Mouse (Mus musculus): ENCODE measurements around the gene Slc1a7.

Slc1a7 gene

GRCm38 (mm10) chr4:107967966-107968682 is at the start of gene Slc1a7:
Gene Slc1a7, plus strand, starts transcription at chr4:107968332.
- no peak for DNase-seq (ENCODE audit: low spot score)

- no peak for DNase-seq (ENCODE audit: low spot score)
Observed at GRCm38 (mm10) chr4:107920336-107920735, 47.8 kb upstream of the Slc1a7 start.

- DNase-seq (ENCODE audit: low spot score), result no peak
Observed at GRCm38 (mm10) chr4:107921152-107921695, 46.9 kb upstream of the Slc1a7 start.

DNA sequence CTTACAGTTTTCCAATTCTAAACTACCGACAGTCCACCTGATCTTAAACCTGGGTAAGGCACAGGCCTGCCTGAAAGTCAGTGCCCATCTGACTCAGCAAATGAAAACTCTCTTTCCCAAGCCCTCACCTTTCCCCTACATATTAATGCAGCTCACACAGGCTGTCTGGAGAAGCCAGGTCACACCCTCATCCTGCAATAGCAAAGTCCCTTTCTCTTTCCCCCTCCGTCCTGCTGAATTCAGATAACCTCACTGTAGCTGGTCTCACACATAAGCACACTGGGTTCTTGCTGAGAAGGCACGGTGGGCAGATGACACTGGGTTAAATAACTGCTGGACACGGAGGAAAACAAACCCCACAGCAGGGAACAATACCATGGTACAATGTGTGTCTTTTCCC is 46.2 kb upstream of the Slc1a7 start:
- DNase-seq (ENCODE audit: low spot score), result no peak

GRCm38 (mm10) chr4:107923145-107923802 is 44.9 kb upstream of the Slc1a7 start, which contains the start of gene Cpt2:
Gene Cpt2, minus strand, starts transcription at chr4:107923610.
- peak; percentile 75 for DNase-seq (ENCODE audit: low spot score)

- no peak for DNase-seq (ENCODE audit: low spot score)
Observed at GRCm38 (mm10) chr4:107923803-107924194, 44.3 kb upstream of the Slc1a7 start.

GRCm38 (mm10) chr4:107928269-107928668 is 39.9 kb upstream of the Slc1a7 start:
- DNase-seq (ENCODE audit: low spot score), result no peak

GRCm38 (mm10) chr4:107928726-107929125 is 39.4 kb upstream of the Slc1a7 start:
- no peak for DNase-seq (ENCODE audit: low spot score)

DNA sequence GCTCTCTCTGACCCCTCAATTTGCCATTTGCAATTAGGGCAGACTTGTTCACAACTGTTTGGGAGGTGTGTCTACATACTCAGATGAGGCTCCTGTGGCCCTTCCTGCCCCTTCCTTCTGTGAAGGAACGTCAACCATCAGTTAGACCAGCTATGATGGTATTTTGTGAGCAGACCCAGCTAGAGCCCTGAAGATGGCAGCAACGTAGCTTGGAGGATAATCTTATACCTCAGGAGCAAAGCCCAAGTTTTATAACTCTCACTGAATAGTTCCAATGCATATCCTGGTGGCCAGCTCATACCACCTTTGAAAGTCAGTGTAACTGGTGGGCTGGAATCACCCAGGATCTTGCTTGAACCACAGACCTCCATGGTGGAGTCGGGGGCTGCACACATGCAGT is 36.7 kb upstream of the Slc1a7 start:
- DNase-seq (ENCODE audit: low spot score), result no peak

DNA sequence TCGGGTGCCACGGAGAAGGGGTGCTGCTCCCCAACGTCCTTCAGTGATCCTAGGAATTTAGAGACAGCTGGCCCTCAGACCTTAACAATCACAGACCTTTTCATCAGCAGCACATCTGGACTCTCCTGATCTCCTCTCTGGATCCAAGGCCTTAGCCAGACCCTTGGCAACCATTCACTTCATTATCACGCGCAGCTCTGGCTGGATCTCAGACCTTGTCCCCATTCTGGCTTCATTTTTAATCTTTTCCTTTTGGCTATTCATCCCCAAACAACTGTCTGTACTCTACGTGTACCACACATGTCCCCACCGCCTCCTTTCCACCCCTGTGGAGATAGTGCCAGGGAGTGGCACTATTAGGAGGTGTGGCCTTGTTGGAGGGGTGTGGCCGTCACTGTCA is 34.9 kb upstream of the Slc1a7 start:
- DNase-seq (ENCODE audit: low spot score), result no peak

- no peak for DNase-seq (ENCODE audit: low spot score)
Observed at GRCm38 (mm10) chr4:107935254-107935653, 32.9 kb upstream of the Slc1a7 start.

DNA sequence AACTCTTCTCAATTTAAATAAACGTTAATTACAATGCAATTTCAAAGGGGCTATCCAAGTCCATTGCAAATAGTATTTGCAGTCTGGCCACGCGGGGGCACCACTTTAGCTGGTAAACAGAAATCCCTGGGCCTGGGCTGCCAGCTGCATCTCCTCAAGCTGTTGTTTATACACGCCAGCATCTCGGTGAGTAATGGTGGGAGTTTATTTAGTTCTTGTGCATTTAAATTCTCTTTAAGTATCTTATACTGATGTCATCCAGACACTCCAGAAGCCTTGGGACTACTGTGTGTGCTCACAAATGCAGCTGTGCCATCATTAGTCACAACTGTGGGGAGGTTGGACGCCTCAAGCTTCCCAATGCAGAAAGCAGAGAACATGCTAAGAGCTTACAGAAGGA is 30.8 kb upstream of the Slc1a7 start:
- peak; percentile 58 for DNase-seq (ENCODE audit: low spot score)

DNA sequence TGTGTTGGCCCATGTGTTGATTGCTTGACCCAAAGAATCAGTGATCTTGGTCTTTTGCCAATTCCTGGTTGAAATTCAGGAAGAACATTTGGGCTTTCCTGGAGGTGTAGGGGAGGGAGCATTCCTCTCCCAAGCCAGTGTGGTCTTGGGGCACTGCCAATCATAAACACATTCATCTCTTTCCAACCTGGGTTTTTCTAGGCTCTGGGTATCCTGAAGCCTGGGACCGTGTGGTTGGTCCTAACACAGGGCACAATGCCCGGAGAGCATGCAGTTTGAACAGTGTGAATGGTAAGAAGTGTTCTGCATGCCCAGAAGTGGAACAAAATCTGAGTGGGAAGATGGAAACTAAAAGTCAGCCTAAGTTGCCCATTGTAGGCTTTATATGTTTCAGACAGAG is 30.0 kb upstream of the Slc1a7 start:
- DNase-seq (ENCODE audit: low spot score), result no peak

GRCm38 (mm10) chr4:107942741-107943140 is 25.4 kb upstream of the Slc1a7 start:
- DNase-seq (ENCODE audit: low spot score), result no peak

- DNase-seq (ENCODE audit: low spot score), result no peak
Observed at GRCm38 (mm10) chr4:107944141-107944540, 24.0 kb upstream of the Slc1a7 start.

DNA sequence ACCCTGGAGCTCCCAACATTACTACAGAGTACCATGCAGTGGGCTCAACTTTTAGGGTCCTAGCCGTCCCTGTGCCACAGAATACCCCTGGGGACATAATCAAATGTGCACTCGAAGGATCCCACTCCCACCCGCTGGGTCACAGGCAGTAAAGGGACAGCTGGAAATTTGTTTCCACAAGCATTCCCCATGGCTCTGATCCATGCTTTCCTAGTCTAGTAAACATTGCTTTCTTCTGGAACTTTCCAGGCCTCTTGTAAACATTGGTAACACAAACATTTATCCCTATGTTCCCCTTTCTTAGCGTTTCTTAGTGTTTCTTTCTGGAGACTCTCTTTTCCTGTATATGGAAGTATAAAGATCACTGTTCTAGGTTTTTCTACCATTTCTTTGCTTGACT is 18.2 kb upstream of the Slc1a7 start:
- no peak for DNase-seq (ENCODE audit: low spot score)

DNA sequence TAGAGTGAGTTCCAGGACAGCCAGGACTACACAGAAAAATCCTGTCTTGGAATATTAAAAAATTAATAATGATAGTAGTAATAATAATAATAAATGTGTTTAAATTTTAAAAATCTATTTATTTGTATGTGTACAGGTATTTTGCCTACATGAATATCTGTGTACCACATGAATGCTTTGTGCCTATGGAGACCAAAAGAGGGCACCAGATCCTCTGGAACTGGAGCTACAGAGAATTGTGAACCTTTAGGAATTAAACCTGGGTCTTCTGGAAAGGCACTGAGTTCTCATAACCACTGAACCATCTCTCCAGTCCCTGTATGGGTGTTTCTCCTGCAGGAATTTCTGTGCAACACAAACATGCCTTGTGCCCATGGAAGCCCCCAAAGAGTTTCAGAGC is 15.3 kb upstream of the Slc1a7 start:
- DNase-seq (ENCODE audit: low spot score), result no peak

DNA sequence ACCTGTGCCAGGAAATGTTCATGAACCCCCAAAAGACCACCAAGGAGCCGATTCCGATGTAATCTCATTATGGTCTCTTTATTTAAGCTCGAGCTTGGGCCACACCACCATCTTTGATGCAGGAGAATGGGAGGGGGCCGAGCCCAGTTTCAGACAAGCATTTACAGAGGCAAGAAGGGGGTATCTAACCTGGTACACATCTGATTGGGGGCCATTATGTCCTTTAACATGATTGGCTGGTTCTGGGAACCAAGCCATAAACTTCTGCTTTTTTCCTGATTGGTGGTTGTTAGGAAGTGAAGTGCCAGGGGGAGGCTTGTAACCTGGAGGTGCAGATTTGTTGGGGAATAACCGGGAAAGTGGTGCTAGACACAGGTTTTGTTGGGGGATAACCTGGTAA is 12.4 kb upstream of the Slc1a7 start:
- no peak for DNase-seq (ENCODE audit: low spot score)

- no peak for DNase-seq (ENCODE audit: low spot score)
Observed at GRCm38 (mm10) chr4:107958487-107958886, 9.6 kb upstream of the Slc1a7 start.

DNA sequence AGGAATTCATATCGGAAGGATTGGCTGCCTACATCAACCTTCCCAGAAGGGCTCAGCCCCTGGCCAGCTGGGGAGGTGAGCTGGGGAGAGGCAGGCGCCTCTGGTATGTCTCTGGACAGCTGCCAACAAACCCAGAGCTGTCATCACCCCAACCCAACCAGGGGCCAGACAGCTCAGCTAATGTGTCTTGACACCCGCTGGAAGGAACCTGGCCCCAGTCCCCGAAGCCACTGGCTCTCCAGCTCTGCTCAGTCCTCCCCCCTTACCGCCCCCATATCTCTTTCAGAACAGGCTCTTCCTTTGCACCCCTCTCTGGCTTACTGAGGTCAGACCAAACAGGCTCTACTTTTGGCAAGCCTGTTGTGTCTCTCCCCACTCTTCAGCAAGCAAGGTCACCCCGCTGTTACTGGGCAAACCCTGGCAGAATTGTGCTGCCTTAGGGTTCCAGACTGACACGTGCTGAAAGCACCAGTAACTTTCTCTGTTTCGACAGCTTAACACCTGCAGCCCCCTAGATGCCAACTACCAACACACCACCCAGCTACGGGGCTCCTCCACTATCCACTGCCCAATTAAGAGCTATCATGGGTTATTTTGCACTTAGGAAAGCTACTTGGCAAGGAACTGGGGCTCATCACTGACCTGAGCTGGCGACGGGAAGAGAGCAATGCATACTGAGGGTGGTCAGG is 5.9 kb upstream of the Slc1a7 start:
- no peak for DNase-seq (ENCODE audit: low spot score)

- no peak for DNase-seq (ENCODE audit: low spot score)
Observed at GRCm38 (mm10) chr4:107962792-107963191, 5.3 kb upstream of the Slc1a7 start.

DNA sequence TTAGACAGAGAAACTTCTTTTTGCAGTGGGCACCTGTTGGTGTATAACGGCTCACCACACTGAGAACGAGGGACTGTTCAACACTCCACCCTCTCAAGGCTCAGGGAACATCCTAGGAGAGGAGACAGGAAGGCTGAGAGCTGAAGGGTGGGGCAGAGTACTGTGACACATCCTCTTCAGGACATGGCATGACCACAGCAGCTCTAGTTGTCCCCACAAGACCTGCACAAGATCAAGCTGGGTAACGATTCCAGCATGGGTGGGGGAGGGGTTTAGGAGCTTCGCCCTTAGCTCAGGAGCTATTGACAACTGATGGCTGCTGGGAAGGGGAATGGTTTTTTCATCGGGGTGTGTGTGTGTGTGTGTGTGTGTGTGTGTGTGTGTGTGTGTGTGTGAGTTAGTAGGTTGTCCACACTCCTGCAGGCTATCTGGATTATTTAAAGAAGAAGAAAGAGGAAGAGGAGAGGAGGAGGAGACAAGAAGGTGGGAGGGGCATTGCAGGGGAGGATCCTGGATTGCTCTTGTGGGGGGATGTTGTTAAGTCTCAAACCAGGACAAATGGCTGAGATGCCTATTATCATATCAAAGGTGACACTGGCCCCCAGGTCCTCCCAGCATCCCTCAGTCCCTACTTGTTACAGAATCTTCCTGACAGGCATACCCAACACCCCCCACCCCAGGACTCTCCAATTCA is 1.6 kb upstream of the Slc1a7 start:
- DNase-seq (ENCODE audit: low spot score), result no peak
